Mouse (Mus musculus): ENCODE data around the gene Baiap2. TPM values are rescaled to one million over a fixed set of nuclear protein-coding genes. Genes with fewer than 3 reads are reported as not detected.

The Baiap2 gene
- total RNA-seq, 2 experiments from 2014 or later, result 11.3 to 24.0 TPM

DNA sequence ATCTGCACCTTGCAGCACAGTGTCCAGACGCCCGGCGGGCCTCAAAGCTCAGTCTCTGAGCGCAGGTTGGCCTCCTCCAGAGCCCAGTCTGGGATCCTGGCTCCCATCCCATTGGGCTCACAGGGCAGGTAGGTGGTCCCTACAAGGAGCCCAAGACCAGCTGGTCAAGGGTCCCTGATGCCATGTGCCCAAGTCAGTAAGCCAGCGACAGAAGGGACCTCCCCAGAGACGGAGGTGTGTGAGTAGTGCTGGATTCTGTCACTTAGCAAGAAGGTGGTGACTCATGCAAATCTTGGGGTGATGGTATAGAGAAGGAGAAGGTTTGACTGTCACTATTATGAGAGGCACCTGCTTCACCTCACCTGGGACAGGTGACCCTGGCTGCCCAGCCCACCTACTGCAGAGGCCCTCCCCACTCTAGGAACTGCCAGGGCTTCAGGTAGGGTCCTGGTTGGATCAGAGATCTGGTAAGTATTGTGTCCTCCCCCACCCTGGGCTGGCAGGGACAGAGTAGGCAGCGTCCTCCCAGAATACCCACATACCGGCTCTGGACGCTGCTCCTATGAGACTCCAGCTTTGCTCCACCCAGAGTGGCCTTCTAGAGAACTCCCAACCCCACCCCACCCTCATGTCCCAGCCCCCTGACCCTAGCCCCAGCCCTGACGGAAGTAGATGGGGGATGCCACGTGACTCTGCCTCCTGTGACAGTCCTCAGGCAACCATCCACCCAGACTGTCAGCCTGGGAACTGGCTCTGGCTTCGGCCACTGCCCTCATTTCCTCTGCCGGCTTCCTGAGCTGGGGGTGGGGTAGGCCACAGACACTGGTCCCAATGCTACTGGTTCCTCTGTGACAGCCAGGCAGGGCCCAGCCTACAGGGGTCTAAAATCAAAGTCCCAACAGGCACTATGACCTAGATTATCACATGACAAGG is 98.9 kb downstream of the Baiap2 start:
- DNase-seq, result peak; percentile 76 to 80

DNA sequence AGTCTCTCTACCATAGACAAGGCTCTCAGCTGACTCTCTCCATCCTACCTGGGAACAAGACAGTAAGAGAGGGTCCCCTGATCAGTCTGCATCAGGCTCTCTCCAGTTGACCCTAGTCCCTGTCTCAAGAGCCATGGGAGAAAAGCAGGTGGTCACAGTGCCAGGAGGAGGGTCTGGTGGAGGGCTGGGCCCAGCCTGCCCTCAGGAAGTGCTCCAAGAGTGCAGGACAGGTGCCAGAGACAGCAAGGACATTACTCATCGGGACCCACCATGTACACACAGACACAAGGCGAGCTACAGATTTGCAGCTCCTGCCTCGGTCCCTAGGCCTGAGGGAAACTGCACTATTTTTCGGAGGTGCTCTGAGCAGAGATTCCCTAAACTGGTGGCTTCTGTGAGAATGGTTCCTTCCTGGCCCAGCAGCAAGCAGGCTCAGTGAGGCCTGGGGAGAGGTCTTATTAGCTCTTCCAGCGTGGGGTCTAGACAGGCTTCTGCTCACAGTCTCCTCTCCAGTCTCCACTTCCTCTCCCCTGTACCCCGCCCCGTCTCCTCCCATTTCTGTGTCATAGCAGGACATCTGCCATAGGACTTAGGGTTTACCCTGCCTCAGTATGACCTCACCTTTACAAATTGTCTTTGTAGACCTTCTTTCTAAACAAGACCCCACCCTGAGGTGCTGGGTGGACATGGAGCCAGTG is 99.7 kb downstream of the Baiap2 start:
- no peak for DNase-seq

GRCm38 (mm10) chr11:120045341-120045740 is 102.8 kb downstream of the Baiap2 start:
- no peak for DNase-seq

- DNase-seq, result no peak
These were observed 103.4 kb downstream of the Baiap2 start for GRCm38 (mm10) chr11:120045839-120046552.

DNA sequence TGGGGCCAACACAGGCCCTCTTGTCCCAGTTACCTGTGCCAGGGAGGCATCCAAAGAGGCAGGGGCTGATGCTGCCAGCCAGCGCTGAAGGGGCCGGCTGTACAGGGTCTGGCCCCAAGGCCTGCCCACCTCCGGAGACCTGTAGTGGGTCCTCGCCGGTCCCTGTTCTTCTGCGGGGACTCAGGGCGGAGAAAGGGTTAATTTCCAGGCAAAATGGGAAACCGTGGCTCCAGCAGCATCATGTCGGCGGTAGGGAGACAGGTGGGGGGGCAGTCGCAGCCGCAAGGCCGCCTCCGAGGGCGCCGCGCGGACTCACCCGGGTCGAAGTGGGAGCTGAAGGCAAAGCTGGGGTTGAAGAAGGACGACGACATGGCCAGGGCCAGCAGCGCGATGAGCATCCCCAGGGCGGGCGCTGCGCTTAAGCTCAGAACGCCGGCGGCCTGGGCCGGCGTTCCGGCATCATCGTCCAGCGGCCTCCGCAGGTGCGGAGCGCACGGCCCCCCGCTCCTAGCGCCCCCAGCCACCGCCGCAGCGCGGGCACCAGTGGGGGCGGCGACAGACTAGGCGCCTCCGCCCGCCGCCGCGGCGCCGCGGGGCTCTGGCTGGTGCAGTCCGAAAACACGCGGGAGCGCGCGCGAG is 104.1 kb downstream of the Baiap2 start, which contains the start of gene Aatk:
Gene Aatk, minus strand, starts transcription at position 615 of the 639 bp plus-strand sequence.
- DNase-seq, result peak in 1 of 2 experiments; percentile 52

GRCm38 (mm10) chr11:120047531-120048251 is 105.1 kb downstream of the Baiap2 start:
- no peak for DNase-seq

DNA sequence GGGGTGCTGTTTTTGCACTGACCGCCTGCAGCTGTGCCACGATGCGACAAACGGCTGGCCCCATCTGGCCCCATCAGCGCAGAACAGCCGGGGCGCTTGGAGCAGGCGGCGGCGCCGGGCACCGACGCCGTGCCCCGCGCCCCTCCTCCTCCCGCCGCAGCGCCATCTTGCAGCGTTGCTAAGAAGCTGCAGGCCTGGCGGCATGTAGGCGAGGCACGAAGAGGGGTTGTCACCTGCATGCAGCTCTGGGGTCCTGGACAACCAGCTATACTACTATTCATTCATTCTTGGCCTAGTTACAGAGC is 105.6 kb downstream of the Baiap2 start:
- peak in 1 of 2 experiments; percentile 30 for DNase-seq

- no peak for DNase-seq
These were observed 106.5 kb downstream of the Baiap2 start for GRCm38 (mm10) chr11:120049067-120049466.

DNA sequence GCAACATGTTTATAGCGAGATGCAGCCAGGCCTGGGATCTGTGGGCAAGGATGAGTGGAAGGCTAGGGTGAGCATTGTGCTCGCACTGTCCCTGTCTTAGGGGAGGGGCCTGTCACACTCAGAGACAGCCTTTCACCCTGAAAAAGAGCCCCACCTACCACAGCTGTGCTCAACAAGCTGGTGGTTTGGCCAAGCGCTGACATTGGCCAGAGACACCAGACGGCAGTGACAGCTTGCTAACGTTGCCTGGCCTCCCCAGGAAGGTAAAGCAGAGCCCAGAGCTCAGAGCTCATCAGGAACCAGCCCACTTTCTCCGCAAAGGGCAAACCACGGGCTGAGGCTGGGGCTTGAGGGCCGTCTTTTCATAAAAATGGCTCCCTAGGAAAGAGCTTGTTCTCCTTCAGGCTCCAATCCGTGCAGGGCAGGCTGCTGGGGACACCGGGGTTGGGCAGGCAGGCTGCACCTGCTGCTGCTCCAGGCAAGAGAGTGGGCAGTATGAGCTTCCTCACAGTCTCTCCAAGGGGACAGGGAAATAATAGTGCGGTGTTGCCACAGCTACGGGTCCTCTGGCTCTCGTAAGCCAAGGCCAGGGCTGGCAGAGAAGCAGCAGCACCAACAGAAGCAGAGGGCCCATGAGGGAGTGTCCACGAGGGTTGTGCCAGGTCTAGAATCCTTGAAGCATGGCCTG is 108.7 kb downstream of the Baiap2 start:
- peak; percentile 55 to 71 for DNase-seq

DNA sequence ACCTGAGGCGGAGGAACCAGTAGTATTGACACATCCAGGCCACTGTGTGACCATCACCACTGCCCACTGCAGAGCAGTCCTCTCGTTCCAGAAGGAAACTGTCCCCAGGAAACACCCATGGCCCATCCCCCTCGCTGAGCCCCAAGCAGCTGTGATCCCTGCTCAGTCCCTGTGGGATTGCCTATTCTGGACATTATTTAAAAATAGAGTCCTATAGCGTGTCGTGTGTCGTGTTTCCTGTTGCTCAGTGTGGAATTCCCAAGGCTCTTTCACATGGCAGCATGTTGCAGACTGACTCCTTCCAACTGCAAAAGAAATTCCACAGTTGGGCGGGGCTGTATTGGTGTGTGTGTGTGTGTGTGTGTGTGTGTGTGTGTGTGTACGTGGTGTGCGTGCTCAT is 109.7 kb downstream of the Baiap2 start:
- DNase-seq, result no peak

- DNase-seq, result no peak
These were observed 111.3 kb downstream of the Baiap2 start for GRCm38 (mm10) chr11:120053846-120054245.

GRCm38 (mm10) chr11:120055953-120056732 is 113.6 kb downstream of the Baiap2 start:
- no peak for DNase-seq

Small RNA genes lying within 50 kb of the gene (microRNA-seq; reads per million reads assigned to microRNA genes)
- gene Mir3065, result not detected
- gene Mir338, result not detected

Other genes starting within 250 kb of the Baiap2 start
- 10 to 100 TPM; 31.9 to 37.6 TPM for gene Chmp6, start 29.3 kb upstream of the Baiap2 start, total RNA-seq (2021)
- gene Aatk, start 104.4 kb downstream of the Baiap2 start, total RNA-seq (2021), result 10 to 100 TPM in 1 of 2 experiments, 1 to 10 TPM in 1; 9.2 to 13.2 TPM
- gene Cep131, start 144.1 kb downstream of the Baiap2 start, total RNA-seq (2021), result 100 to 1,000 TPM in 1 of 2 experiments, 10 to 100 TPM in 1; 35.5 to 207 TPM
- gene Tepsin, start 156.0 kb downstream of the Baiap2 start, total RNA-seq (2021), result 10 to 100 TPM; 11.5 to 12.7 TPM
- 10 to 100 TPM; 59.9 to 69.4 TPM for gene Ndufaf8, start 156.2 kb downstream of the Baiap2 start, total RNA-seq (2021)
- 100 to 1,000 TPM; 156 to 163 TPM for gene Slc38a10, start 208.6 kb downstream of the Baiap2 start, total RNA-seq (2021)

All from adrenal gland, postnatal 36 days (tissue).